Mouse (Mus musculus) lung, embryonic 15.5 days (tissue): Measurements from ENCODE around the gene Ptprt. TPM values are rescaled to one million over a fixed set of nuclear protein-coding genes. Genes with fewer than 3 reads are reported as not detected.
A peak's percentile ranks its signal among the peaks of the same experiment; 100 is the strongest.

Source experiments
- ATAC-seq: fragments of 200-750 bp; cut with Nextera tagmentation; 2 replicates; pipeline ENCODE4 v1.8.0; 2017; ENCODE audit warnings: moderate number of reproducible peaks, borderline replicate concordance; ENCODE audit not compliant: low FRiP score, low TSS enrichment; ENCODE audit errors: extremely low read depth
- H3K27ac ChIP-seq: fragments of 300-500 bp; sonication (generic); 2 replicates; pipeline ENCODE4 v1.5.1; 2015; ENCODE audit warnings: moderate library complexity, mild to moderate bottlenecking, inconsistent platforms
- H3K27me3 ChIP-seq: fragments of 300-500 bp; sonication (generic); 2 replicates; pipeline ENCODE4 v1.6.1; 2015; ENCODE audit warnings: inconsistent platforms
- H3K36me3 ChIP-seq: fragments of 300-500 bp; sonication (generic); 2 replicates; pipeline ENCODE4 v1.6.1; 2015; ENCODE audit warnings: inconsistent platforms
- H3K4me1 ChIP-seq: fragments of 300-500 bp; sonication (generic); 2 replicates; pipeline ENCODE4 v1.6.1; 2015; ENCODE audit warnings: inconsistent platforms
- H3K4me2 ChIP-seq: fragments of 300-500 bp; sonication (generic); 2 replicates; pipeline ENCODE4 v1.6.1; 2015; ENCODE audit warnings: inconsistent platforms, mild to moderate bottlenecking, moderate library complexity
- H3K4me3 ChIP-seq: fragments of 300-500 bp; sonication (generic); 2 replicates; pipeline ENCODE4 v1.5.1; 2015; ENCODE audit warnings: mild to moderate bottlenecking, inconsistent platforms
- H3K9ac ChIP-seq: fragments of 300-500 bp; sonication (generic); 2 replicates; pipeline ENCODE4 v1.6.1; 2015; ENCODE audit warnings: inconsistent platforms
- H3K9me3 ChIP-seq: fragments of 300-500 bp; sonication (generic); 2 replicates; pipeline ENCODE4 v1.6.1; 2016; ENCODE audit warnings: inconsistent platforms
- WGBS: fragments of 180-500 bp; shearing (Covaris S2); methylation state at CpG from one replicate; pipeline ENCODE4 v1.1.7; 2015; 5-methylcytosine and 5-hydroxymethylcytosine counted together
- polyA plus RNA-seq: library from polyadenylated mRNA; unstranded; fragments of >200 nt; fragmentation: Nextera tagmentation; extraction: Ambion mirVana; gene quantifications from 2 replicates; pipeline ENCODE4 v1.2.1, GENCODE M21; 2015

The Ptprt gene
- polyA plus RNA-seq, 1 experiment from 2014 or later, result 1.6 TPM

GRCm38 (mm10) chr2:162499501-162499915, 161.4 kb downstream of the Ptprt start:
- no peak overlapping the region for H3K9ac ChIP-seq
- 45% methylated on average over 9 of the region's 9 CpGs for WGBS
- H3K36me3 ChIP-seq, result no peaks in the 10 kb centered on the region
- no peaks in the 10 kb centered on the region for H3K27me3 ChIP-seq
- H3K4me3 ChIP-seq, result no peak overlapping the region
- no peaks in the 10 kb centered on the region for H3K9me3 ChIP-seq
- peak; percentile 81 for ATAC-seq
- no peak overlapping the region for H3K4me2 ChIP-seq
- no peaks in the 10 kb centered on the region for H3K4me1 ChIP-seq
- H3K27ac ChIP-seq, result no peak overlapping the region

- no peaks in the 10 kb centered on the region for H3K27me3 ChIP-seq
- no peaks in the 10 kb centered on the region for H3K36me3 ChIP-seq
- H3K9me3 ChIP-seq, result no peaks in the 10 kb centered on the region
- no peak overlapping the region for H3K9ac ChIP-seq
- H3K4me1 ChIP-seq, result no peaks in the 10 kb centered on the region
- no peak overlapping the region for H3K27ac ChIP-seq
- 43% methylated on average over 3 of the region's 3 CpGs for whole genome bisulfite sequencing
- no peak for ATAC-seq
- no peak overlapping the region for H3K4me2 ChIP-seq
- no peak overlapping the region for H3K4me3 ChIP-seq
These were observed 162.8 kb downstream of the Ptprt start for GRCm38 (mm10) chr2:162498191-162498590.

DNA sequence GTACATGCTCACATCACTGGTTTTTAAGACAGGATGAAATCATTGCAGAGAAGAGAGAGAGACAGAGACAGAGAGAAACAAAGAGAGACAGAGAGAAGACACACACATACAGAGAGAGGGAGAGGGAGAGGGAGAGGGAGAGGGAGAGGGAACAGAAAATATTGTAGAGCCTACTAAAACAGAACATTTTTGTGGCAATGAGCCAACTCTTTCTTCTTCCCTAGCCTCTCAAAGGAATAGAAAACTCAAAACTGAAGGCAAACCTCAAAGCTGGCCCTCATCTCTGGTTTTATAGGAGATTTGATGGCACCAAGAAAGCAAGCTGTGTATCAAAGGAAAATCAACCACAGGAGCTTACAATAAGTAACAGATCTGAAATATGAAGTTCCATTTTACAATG, 176.9 kb downstream of the Ptprt start:
- ATAC-seq, result no peak
- Histone ChIP-seq H3K9me3 (no peaks in the 10 kb centered on the region), H3K4me1 (no peaks in the 10 kb centered on the region), H3K4me2 (no peak overlapping the region), H3K27me3 (no peaks in the 10 kb centered on the region), H3K9ac (no peak overlapping the region), H3K27ac (no peak overlapping the region), H3K36me3 (no peaks in the 10 kb centered on the region), H3K4me3 (no peak overlapping the region)

DNA sequence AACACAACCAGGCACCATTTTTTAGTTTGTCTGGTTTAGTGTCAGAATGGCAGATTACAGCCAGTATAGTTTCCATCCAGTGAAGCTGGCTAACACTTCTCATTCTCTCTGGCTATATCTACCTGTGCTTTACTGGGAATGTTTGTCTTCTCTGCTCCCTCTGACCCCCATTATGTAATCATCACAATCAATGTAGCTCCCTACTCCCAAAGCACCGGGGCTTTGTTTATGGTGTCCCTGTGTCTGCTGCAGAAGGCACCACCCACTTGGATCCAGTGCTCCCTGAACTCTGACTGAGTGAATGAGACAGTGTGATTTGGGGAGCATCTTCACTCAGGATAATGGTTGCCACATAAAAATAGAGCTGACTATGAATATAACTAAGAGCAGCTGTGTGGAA, 217.8 kb downstream of the Ptprt start:
- no peaks in the 10 kb centered on the region for H3K36me3 ChIP-seq
- ATAC-seq, result no peak
- H3K4me3 ChIP-seq, result no peak overlapping the region
- no peaks in the 10 kb centered on the region for H3K27me3 ChIP-seq
- no peak overlapping the region for H3K4me2 ChIP-seq
- H3K4me1 ChIP-seq, result no peaks in the 10 kb centered on the region
- no peak overlapping the region for H3K9ac ChIP-seq
- H3K9me3 ChIP-seq, result no peaks in the 10 kb centered on the region
- 19% methylated on average over 1 of the region's 1 CpGs for WGBS
- no peak overlapping the region for H3K27ac ChIP-seq

DNA sequence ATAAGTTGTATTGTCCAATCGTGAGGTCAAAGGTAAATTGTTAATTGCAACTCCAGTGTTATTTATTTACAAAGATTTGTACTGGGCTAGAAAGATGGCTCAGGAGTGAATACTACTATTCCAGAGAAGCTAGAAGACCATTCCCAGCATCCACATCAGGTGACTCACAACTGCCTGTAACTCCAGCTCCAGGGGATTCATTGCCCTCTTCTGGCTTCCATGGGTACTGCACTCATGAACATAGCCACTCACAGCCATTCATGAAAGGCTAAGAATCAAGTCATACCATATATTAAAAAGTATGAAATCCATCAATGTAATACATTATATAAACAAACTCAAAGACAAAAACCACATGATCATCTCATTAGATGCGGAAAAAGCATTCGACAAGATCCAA, 224.3 kb downstream of the Ptprt start:
- H3K9ac ChIP-seq, result no peak overlapping the region
- ATAC-seq, result no peak

DNA sequence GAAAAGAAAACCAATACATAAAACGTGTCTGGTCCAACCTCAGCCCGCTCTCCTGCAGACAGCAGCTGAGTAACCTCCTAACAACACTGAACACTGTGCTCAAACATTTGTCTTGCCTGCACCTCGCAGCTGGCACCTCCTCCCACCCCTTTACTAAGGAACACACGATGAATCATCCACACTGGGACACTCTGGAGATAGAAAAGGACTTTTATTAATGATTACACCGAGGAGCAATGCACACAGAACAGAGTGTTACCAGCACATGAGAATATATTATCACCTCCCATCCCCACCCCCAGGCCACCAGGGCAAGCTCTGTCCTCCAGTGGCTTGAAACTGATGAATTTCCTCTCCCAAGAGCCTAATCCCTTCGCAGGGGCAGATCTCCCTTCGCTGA, 230.8 kb downstream of the Ptprt start:
- H3K4me2 ChIP-seq, result no peak overlapping the region
- H3K9me3 ChIP-seq, result no peaks in the 10 kb centered on the region
- H3K4me3 ChIP-seq, result no peak overlapping the region
- H3K27me3 ChIP-seq, result no peaks in the 10 kb centered on the region
- WGBS, result 14% methylated on average over 7 of the region's 7 CpGs
- no peak overlapping the region for H3K9ac ChIP-seq
- H3K36me3 ChIP-seq, result no peaks in the 10 kb centered on the region
- no peak overlapping the region for H3K27ac ChIP-seq
- ATAC-seq, result no peak; the same call in 1 of the 2 replicates
- no peaks in the 10 kb centered on the region for H3K4me1 ChIP-seq

More for the DNA sequence above, 224.3 kb downstream of the Ptprt start:
- no peak overlapping the region for H3K4me2 ChIP-seq
- H3K4me1 ChIP-seq, result no peaks in the 10 kb centered on the region
- no peaks in the 10 kb centered on the region for H3K27me3 ChIP-seq
- H3K9me3 ChIP-seq, result no peaks in the 10 kb centered on the region
- H3K36me3 ChIP-seq, result no peaks in the 10 kb centered on the region
- 94% methylated on average over 3 of the region's 3 CpGs for WGBS
- H3K4me3 ChIP-seq, result no peak overlapping the region
- H3K27ac ChIP-seq, result no peak overlapping the region

GRCm38 (mm10) chr2:162426114-162426513, 234.8 kb downstream of the Ptprt start:
- Histone ChIP-seq H3K4me1 (no peaks in the 10 kb centered on the region), H3K9ac (no peak overlapping the region), H3K27ac (no peak overlapping the region), H3K9me3 (no peaks in the 10 kb centered on the region), H3K36me3 (no peaks in the 10 kb centered on the region), H3K27me3 (no peaks in the 10 kb centered on the region), H3K4me2 (no peak overlapping the region), H3K4me3 (no peak overlapping the region)
- WGBS, result 81% methylated on average over 8 of the region's 8 CpGs
- no peak for ATAC-seq

GRCm38 (mm10) chr2:162418181-162418580, 242.8 kb downstream of the Ptprt start:
- H3K9me3 ChIP-seq, result no peaks in the 10 kb centered on the region
- H3K27ac ChIP-seq, result no peak overlapping the region
- H3K27me3 ChIP-seq, result no peaks in the 10 kb centered on the region
- 31% methylated on average over 3 of the region's 3 CpGs for WGBS
- H3K36me3 ChIP-seq, result no peaks in the 10 kb centered on the region
- H3K4me2 ChIP-seq, result no peak overlapping the region
- H3K4me1 ChIP-seq, result no peaks in the 10 kb centered on the region
- no peak overlapping the region for H3K4me3 ChIP-seq
- ATAC-seq, result no peak
- no peak overlapping the region for H3K9ac ChIP-seq

DNA sequence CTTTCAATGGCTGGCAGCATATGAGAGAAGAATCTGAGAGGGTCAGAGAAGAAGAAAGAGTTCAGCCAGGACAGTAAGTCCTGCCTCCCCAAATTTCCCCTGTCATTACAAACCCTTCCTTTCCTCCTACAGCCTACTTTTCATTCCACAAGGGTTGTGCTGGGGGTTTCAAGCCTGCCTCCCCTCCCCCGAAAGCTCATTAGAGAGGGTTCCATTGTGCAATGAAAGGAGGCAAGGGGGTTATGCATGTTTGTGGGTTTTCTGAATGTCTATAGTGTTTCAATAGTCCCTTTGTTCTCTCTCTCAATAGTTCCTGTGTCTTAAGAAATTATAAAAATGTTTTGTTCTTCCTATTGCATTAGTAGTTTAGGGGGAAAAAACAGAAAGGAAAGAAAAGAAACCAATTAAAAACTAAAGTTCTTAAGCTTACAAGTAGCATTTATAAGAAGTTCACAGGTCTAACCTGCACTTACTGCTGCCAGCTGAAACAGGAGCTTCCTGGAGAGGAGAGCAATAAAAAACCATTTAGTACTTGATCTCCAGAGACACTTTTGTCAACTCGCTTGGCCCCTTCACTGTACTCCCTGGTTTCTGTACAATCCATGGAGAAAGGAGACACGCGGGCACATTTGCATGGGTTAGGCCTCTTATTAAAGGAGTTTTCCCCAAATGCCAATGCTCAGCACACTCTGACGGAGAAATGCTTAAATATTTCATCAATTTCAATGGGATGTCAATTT, 247.7 kb downstream of the Ptprt start:
- Histone ChIP-seq H3K9me3 (no peaks in the 10 kb centered on the region), H3K27ac (no peak overlapping the region), H3K4me1 (no peaks in the 10 kb centered on the region), H3K4me2 (no peak overlapping the region), H3K27me3 (no peaks in the 10 kb centered on the region), H3K9ac (no peak overlapping the region), H3K36me3 (no peaks in the 10 kb centered on the region), H3K4me3 (no peak overlapping the region)
- 81% methylated on average over 5 of the region's 5 CpGs for WGBS
- no peak for ATAC-seq

- no peak overlapping the region for H3K27ac ChIP-seq
- H3K27me3 ChIP-seq, result no peaks in the 10 kb centered on the region
- H3K9me3 ChIP-seq, result no peaks in the 10 kb centered on the region
- no peak overlapping the region for H3K9ac ChIP-seq
- no peaks in the 10 kb centered on the region for H3K36me3 ChIP-seq
- H3K4me3 ChIP-seq, result no peak overlapping the region
- no peak for ATAC-seq
- H3K4me1 ChIP-seq, result no peaks in the 10 kb centered on the region
- 63% methylated on average over 4 of the region's 4 CpGs for WGBS
- no peak overlapping the region for H3K4me2 ChIP-seq
These were observed 249.9 kb downstream of the Ptprt start for GRCm38 (mm10) chr2:162411014-162411413.

- no peak overlapping the region for H3K27ac ChIP-seq
- no peaks in the 10 kb centered on the region for H3K9me3 ChIP-seq
- WGBS, result 73% methylated on average over 8 of the region's 8 CpGs
- H3K27me3 ChIP-seq, result no peaks in the 10 kb centered on the region
- no peak overlapping the region for H3K9ac ChIP-seq
- no peak overlapping the region for H3K4me2 ChIP-seq
- no peaks in the 10 kb centered on the region for H3K4me1 ChIP-seq
- no peaks in the 10 kb centered on the region for H3K36me3 ChIP-seq
- H3K4me3 ChIP-seq, result no peak overlapping the region
- ATAC-seq, result no peak
These were observed 251.7 kb downstream of the Ptprt start for GRCm38 (mm10) chr2:162409245-162409644.

DNA sequence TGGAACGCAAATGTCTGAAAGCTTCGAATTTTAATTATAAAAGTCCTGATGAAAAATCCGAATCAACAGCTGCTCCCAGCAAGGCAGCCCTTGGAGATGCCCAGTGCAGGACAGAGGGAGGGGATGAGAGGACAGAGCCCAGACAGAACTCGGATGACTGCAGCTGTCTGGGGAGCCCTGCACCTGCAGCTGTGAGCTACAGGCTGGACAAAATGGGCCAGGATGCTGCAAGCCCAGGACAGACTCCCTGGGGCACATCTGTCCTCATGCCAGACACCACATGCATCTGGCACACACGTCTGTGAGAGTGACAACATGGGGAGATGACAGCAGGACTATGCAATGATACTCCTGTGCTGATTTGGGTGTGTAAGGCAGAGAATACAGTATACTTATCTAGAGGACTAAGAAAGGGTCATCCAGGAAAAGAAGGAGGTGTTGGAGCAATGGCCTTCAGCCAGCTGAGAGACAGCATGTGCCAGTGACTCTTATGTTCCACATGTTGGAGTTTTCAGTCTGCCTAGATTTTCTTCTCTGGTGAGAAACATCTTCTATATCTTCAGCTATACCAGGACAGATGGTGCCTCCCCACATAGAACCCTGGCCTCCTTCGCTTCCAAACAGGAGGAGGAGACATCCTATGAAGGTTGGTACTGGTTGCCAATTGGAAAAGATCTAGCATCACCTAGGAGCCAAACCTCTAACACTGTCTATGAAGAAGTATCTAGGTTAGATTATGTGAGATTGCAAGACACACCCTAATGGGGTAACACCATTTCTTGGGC, 259.4 kb downstream of the Ptprt start:
- H3K36me3 ChIP-seq, result no peaks in the 10 kb centered on the region
- no peak overlapping the region for H3K4me3 ChIP-seq
- no peaks in the 10 kb centered on the region for H3K4me1 ChIP-seq
- WGBS, result 71% methylated on average over 6 of the region's 6 CpGs
- no peak overlapping the region for H3K27ac ChIP-seq
- no peaks in the 10 kb centered on the region for H3K9me3 ChIP-seq
- no peaks in the 10 kb centered on the region for H3K27me3 ChIP-seq
- no peak overlapping the region for H3K9ac ChIP-seq
- no peak for ATAC-seq
- H3K4me2 ChIP-seq, result no peak overlapping the region
